Mouse (Mus musculus) spleen, adult 2 months (tissue): ENCODE results near the gene Umad1. TPM values are rescaled to one million over a fixed set of nuclear protein-coding genes. Genes with fewer than 3 reads are reported as not detected.

Source experiments
- DNase-seq, 2 experiments: peaks; one replicate each; pipeline versions ENCODE4 v3.0.0 to v3.0.0-alpha.2; 2012 to 2021; ENCODE audit warnings: low spot score in 2 of 2, low read depth in 1 of 2
- H3K27ac ChIP-seq: fragments of 200-500 bp; 2 replicates; pipeline ENCODE4 v1.5.1; 2012; ENCODE audit warnings: low read length, inconsistent platforms; ENCODE audit not compliant: insufficient read depth
- H3K27me3 ChIP-seq: fragments of 200-500 bp; 2 replicates; pipeline ENCODE4 v1.6.1; 2012; ENCODE audit warnings: mild to moderate bottlenecking, moderate library complexity, low read length, inconsistent platforms; ENCODE audit not compliant: control insufficient read depth, insufficient read depth
- H3K36me3 ChIP-seq: fragments of 200-500 bp; 2 replicates; pipeline ENCODE4 v1.6.1; 2012; ENCODE audit warnings: mild to moderate bottlenecking, low read length, inconsistent platforms; ENCODE audit not compliant: control insufficient read depth, insufficient read depth
- H3K4me1 ChIP-seq: fragments of 200-500 bp; 2 replicates; pipeline ENCODE4 v1.6.1; 2011; ENCODE audit warnings: inconsistent platforms; ENCODE audit not compliant: control insufficient read depth, insufficient read depth, insufficient read length
- H3K4me3 ChIP-seq: fragments of 200-500 bp; 2 replicates; pipeline ENCODE4 v1.5.1; 2011; ENCODE audit warnings: mild to moderate bottlenecking, inconsistent platforms; ENCODE audit not compliant: insufficient read depth, insufficient read length; ENCODE audit errors: extremely low read depth
- CTCF ChIP-seq: fragments of 200-500 bp; IDR thresholded peaks from 2 replicates; pipeline ENCODE4 v1.5.1; 2011; ENCODE audit warnings: mild to moderate bottlenecking, inconsistent platforms; ENCODE audit not compliant: insufficient read depth, insufficient read length, insufficient replicate concordance; ENCODE audit errors: extremely low read depth
- POLR2A ChIP-seq: fragments of 200-500 bp; IDR thresholded peaks from 2 replicates; pipeline ENCODE4 v1.6.1; 2011; ENCODE audit warnings: low read depth, low read length, inconsistent platforms
- WGBS: fragments of 180-500 bp; shearing (Covaris S2); methylation state at CpG from one replicate; pipeline ENCODE4 v1.1.7; 2018; 5-methylcytosine and 5-hydroxymethylcytosine counted together
- polyA plus RNA-seq: library from polyadenylated mRNA; depleted of rRNA; stranded (reverse); fragments of >200 nt; gene quantifications from 2 replicates; pipeline ENCODE4 v1.2.3, GENCODE M21; 2012

Umad1 gene
- polyA plus RNA-seq, 1 experiment = 6.8 TPM

- Histone ChIP-seq H3K4me1 (peaks cover 2% of the 10 kb centered on the region; the same call in 1 of the 2 replicates), H3K27ac (no peak overlapping the region), H3K27me3 (no peaks in the 10 kb centered on the region), H3K4me3 (no peak overlapping the region), H3K36me3 (no peaks in the 10 kb centered on the region)
- WGBS = 67% methylated on average over 5 of the region's 5 CpGs
- DNase-seq = no peak
- TF ChIP-seq POLR2A (no peak), CTCF (no peak)
These were observed 86.2 kb downstream of the Umad1 start for GRCm38 (mm10) chr6:8345219-8345856.

- WGBS = 95% methylated on average over 2 of the region's 2 CpGs
- peaks cover 6% of the 10 kb centered on the region for H3K4me1 ChIP-seq
- no peaks in the 10 kb centered on the region for H3K36me3 ChIP-seq
- no peak for DNase-seq
- no peak overlapping the region for H3K27ac ChIP-seq
- no peak overlapping the region for H3K4me3 ChIP-seq
- H3K27me3 ChIP-seq = no peaks in the 10 kb centered on the region
- TF ChIP-seq POLR2A = no peak
- TF ChIP-seq CTCF = no peak
These were observed 88.1 kb downstream of the Umad1 start for GRCm38 (mm10) chr6:8347154-8347553.

- no peaks in the 10 kb centered on the region for H3K27me3 ChIP-seq
- 95% methylated on average over 1 of the region's 1 CpGs for WGBS
- TF ChIP-seq POLR2A (no peak), CTCF (no peak)
- no peak for DNase-seq
- no peaks in the 10 kb centered on the region for H3K36me3 ChIP-seq
- peaks cover 6% of the 10 kb centered on the region for H3K4me1 ChIP-seq
- H3K27ac ChIP-seq = no peak overlapping the region
- no peak overlapping the region for H3K4me3 ChIP-seq
These were observed 89.3 kb downstream of the Umad1 start for GRCm38 (mm10) chr6:8348344-8348743.

- Histone ChIP-seq H3K27ac (no peak overlapping the region), H3K4me1 (peaks cover 6% of the 10 kb centered on the region), H3K27me3 (no peaks in the 10 kb centered on the region), H3K36me3 (no peaks in the 10 kb centered on the region), H3K4me3 (no peak overlapping the region)
- 78% methylated on average over 2 of the region's 2 CpGs for WGBS
- no peak for DNase-seq
- no peak for TF ChIP-seq CTCF
- TF ChIP-seq POLR2A = no peak
These were observed 90.1 kb downstream of the Umad1 start for GRCm38 (mm10) chr6:8349060-8349670.

GRCm38 (mm10) chr6:8351507-8351906 lies 92.4 kb downstream of the Umad1 start:
- peaks cover 6% of the 10 kb centered on the region for H3K4me1 ChIP-seq
- no peaks in the 10 kb centered on the region for H3K27me3 ChIP-seq
- H3K27ac ChIP-seq = no peak overlapping the region
- 92% methylated on average over 2 of the region's 2 CpGs for WGBS
- no peak for TF ChIP-seq CTCF
- no peak for TF ChIP-seq POLR2A
- no peak for DNase-seq
- no peak overlapping the region for H3K4me3 ChIP-seq
- no peaks in the 10 kb centered on the region for H3K36me3 ChIP-seq

- H3K27ac ChIP-seq = no peak overlapping the region
- TF ChIP-seq POLR2A (no peak), CTCF (no peak)
- no peaks in the 10 kb centered on the region for H3K36me3 ChIP-seq
- peaks cover 6% of the 10 kb centered on the region for H3K4me1 ChIP-seq
- no peaks in the 10 kb centered on the region for H3K27me3 ChIP-seq
- WGBS = 65% methylated on average over 12 of the region's 12 CpGs
- DNase-seq = no peak
- H3K4me3 ChIP-seq = no peak overlapping the region
These were observed 93.6 kb downstream of the Umad1 start for GRCm38 (mm10) chr6:8352533-8353168.

GRCm38 (mm10) chr6:8353461-8353860 lies 94.4 kb downstream of the Umad1 start:
- peaks cover 6% of the 10 kb centered on the region for H3K4me1 ChIP-seq
- TF ChIP-seq POLR2A (no peak), CTCF (no peak)
- no peaks in the 10 kb centered on the region for H3K36me3 ChIP-seq
- no peaks in the 10 kb centered on the region for H3K27me3 ChIP-seq
- 85% methylated on average over 4 of the region's 4 CpGs for WGBS
- no peak overlapping the region for H3K4me3 ChIP-seq
- no peak overlapping the region for H3K27ac ChIP-seq
- no peak for DNase-seq
